Mouse (Mus musculus) erythroblast, embryonic 14.5 days (primary cell): ENCODE measurements around the gene Eral1.

Experiments used
- GATA1 ChIP-seq: IDR thresholded peaks from 2 replicates; pipeline ENCODE4 v1.6.1; 2012; ENCODE audit warnings: low read length, inconsistent platforms, mixed read lengths
- TAL1 ChIP-seq: IDR thresholded peaks from 3 replicates; pipeline ENCODE4 v1.6.1; 2012; ENCODE audit warnings: low read length, inconsistent platforms, mixed read lengths

DNA sequence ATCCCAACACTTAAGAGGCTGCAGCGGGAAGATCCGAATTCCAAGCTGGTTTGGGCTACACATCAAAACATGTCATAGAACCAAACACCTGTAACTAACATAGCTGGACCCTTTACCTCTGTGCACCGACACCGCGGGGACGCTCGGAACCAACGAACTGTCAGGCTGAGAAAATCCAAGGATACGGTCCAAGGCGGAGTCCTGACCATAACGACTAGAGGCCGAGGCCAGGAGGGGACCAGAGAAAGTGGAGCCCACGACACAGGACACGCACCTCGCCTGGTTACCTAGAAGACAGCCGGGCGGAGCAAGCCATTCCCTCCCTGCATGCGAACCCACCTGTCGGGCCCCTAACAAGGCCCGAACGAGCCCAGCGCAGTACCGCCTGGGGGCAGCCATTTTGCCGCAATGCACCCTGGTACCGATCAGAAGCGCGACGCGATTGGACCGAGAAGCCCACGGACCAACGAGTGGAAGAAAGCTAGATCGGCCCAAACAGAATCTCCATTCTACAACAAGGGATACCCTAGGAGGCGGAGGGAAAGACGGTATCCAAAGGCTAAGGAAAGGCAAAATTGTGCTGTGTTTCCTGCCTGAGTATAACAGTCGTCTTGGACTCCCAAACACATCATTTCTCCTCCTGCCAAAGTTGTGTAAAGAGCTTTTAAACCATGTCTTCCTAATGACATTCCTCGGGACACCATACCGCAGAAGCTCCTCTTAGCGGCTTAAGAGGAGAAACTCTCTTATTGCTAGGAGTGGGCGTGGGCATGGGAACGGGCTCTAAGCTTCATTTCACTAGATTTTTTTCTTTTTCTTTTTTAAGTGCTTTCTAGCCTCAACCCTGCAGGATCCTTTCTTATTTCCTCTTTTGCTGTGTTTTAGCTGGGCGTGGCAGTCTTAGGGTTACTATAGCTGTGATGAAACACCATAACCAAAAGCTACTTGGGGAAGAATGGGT, at the start of gene Eral1:
- TF ChIP-seq GATA1: no peak
- TF ChIP-seq TAL1: no peak
